Mouse (Mus musculus) lung, postnatal 10 days (tissue): ENCODE measurements at regions not wholly inside any gene's neighbourhood (a gene's known extent, or its start where the extent isn't known, plus 50 kb on each side); places are given as distances from the start of the nearest gene placed in this dataset.
A peak's percentile ranks its signal among the peaks of the same experiment; 100 is the strongest.
"Not testable (repeated sequence)": the region's sequence is repeated elsewhere in the genome, so short reads cannot be mapped to it uniquely, and the experiment has no call there.

Experiments
- DNase-seq: peaks from one replicate; pipeline ENCODE4 v3.0.0; 2021

DNA sequence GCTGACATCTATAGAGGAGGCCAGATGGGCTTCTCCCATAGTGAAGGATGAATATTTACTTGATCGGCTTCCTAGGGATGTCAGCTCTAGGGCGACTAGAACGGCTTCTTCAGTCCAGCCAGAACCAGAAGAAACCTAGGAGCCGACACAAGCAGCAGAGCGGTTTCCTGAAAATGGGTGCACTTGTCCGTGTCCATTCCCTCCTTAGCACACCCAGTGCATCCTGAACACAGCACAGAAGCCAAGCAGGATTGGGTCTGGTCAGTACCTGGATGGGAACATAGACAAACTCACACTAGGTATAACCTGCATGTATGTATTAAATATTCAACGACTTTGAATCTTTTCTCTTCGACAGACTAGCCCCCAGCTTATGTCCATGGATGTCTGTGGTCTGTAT is 407.9 kb upstream of the Cdh5 start:
- no peak for DNase-seq

DNA sequence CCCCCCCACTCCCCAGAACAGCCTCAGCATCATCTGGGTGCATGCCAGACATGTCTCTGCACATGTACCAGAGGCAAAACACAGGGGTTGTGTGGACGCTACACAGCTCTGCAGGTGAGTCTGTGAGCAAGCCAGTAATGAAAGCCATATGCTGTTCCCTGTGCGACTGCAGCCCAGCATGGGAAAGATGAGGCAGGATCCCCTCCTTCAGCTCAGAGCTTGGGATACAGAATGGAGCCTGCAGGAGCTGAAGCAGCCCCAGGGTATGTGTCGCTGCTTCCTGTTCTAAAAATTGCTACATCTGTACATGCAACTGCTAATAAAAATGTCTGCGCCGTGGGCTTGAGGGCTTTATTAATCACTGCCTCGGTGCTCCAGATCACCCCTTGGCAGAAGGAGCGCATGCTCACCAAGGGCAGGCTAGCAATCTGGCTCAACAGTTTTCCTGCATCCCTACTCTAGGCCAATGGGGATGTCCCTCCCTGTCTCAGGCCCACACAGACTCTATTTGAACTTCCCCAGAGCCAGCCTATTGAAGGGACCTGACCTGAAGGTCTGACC is 407.0 kb upstream of the Cdh5 start:
- no peak for DNase-seq

DNA sequence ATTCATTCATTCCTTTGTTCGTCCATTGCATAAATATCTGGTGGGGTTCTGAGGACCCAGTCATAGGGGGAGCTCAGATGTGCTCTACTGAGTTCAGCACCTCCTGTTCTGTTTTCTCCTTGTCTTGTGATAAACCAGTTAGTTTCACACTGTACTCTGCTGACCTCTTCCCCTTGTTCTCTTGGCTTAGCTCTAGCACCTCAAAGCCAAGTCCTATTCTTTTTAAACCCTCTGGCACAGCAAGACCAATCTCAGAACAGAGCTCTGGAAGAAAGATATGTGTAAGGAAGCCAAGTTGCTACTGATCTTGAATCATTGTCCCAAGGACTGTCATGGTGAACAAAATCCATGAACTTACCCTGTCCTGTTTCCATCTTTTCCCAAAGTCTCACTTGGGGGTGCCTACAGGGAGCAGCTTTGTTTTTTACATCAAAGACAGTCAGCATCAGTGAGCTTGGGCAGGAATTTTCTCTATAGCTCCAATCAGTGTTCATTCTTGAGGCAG is 402.4 kb upstream of the Cdh5 start:
- DNase-seq: no peak

DNA sequence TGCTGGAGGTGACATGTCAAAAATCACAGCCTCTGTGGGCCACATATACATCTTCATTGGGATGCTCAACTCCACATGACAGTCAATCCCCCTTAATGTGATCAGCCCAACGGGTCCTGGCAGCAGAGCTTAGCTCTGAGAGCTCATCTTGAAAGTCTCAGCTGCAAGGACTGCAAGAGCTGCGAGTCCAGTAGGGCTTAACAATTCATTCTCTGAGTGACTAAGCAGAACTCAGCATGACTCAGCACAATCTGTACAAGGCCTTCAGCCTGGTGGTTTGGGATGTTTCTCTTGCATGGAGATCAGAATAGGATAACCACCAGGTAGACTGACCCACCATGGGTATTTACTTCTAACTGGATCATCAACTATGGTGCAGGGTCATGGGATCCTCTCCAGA is 399.2 kb upstream of the Cdh5 start:
- DNase-seq: no peak

DNA sequence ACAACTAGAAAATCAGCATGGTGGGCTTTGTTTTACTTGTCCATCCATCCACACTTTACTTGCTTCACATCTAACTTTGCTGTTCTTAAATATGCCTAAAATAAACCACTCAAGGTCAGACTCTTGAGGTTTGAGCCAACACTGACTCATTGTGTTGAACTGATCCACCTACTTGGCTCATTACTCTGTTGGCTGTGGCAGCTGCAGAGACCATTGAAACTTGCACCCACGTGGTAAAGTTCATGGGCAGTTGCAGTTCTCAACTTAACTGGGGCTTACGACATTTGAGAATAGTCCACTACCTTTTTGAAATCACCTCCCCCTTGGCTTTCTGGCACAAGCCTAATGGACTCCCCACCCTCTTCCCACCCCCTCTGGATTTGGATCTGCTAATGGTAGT is 395.3 kb upstream of the Cdh5 start:
- no peak for DNase-seq

DNA sequence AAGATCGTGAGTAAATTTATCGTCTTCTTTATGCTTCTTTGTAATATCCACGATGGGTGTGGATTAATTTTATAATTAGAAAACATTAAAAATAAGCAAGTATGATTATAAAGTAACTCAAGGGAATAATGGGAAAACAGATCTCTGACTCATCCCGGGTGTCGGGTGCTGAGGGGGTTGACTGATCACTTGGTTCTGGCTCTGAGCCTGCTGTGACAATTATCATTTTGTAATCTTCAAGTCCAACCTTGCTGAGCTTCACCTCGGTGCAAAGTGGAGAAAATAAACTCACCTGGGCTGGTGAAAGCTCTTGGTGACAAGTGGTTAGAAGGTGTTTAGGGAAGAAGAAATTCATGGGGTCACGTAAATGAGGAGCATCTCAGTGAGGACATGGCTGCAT is 390.6 kb upstream of the Cdh5 start:
- DNase-seq: not testable (repeated sequence)

DNA sequence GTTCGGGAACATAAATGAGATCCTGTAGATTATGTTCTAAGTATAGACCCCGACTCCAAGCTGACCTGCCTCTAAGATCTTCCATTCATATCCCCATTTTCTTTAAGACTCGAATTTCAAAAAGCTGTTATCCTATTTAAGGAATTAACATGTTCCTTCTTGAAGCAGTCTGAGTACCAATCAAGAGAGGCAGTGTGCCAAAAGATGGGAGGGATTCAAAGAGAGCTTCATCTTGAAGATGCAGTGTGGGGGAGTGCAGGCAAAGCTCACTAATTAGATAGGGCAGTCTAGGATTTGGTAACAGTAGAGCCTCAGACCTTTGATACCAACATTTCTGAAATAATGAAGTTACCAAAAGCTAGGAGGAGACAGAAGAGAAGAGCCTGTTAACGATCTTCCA is 383.7 kb upstream of the Cdh5 start:
- DNase-seq: no peak

DNA sequence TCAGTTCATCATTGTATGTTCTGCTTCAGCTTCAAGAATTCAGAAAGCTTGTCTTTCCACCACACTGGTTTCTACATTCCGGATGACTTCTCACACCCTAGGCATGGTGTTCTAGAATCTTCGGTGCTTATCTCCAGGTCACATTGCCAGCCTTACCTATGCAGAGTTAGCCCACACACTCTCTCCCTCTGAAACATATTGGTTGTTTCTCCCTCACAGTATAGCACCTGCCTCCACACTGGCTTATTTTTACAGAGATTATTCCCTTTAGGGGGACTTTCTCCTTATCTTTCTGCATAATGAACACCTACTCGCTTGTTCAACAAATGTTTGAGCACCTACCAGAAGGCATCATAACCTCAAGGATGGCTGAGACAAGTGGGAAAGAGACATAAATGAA is 368.0 kb upstream of the Cdh5 start:
- DNase-seq: no peak

DNA sequence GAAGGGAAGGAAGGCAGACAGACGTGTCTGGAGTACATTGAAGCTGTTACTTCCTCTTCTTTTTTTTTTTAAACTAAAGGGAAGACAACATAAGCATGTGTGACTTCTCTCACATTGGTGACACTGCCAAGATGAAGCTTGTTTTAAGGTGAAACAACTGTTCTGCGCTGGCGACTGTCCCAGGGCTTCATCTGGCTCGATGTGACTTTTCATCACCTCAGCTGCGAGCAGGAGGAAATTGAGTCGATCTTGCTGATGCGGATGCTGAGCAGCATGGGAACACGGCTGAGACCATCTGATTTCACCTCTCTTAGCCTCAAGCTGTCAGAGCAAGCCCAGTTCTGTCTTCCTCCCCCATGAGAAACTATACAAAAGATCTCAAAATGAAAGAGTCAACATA is 363.1 kb upstream of the Cdh5 start:
- peak; percentile 72 for DNase-seq

DNA sequence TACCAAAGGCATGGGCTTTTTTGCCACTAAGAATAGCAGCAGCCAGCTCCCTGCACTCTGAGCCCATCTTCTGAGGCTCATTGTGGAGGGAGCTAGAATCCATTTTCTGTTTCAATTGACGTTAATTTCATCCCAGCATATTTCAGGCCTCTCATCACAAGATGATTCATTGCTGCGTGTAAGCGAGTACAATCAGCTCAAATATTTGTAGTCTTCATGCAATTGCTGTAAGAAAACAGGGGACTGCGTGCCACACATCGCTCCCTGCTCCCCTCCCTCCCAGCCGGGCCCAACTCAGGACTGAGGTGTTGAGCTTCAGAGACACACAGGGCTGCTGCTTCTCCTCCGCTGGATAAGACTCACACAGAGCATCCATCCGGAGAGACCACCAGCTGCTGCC is 360.0 kb upstream of the Cdh5 start:
- no peak for DNase-seq

DNA sequence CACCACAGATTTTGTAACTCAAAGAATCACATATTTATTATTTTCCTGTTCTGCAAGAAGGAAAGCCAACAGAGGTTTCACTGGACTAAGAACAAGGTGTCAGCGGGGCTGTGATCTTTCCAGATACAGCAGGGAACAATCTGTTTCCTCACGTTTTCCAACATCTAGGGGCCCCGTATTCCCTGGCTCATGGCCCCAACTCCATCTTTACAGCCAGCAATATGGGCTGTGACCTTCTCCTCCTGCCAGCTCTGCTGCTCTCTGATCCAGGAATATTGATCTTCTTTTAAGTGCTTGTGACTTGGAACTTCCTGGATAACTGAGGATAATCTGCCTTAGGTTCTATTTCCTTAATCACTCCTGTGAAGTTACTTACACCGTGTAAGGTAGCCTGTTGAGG is 352.7 kb upstream of the Cdh5 start:
- no peak for DNase-seq

DNA sequence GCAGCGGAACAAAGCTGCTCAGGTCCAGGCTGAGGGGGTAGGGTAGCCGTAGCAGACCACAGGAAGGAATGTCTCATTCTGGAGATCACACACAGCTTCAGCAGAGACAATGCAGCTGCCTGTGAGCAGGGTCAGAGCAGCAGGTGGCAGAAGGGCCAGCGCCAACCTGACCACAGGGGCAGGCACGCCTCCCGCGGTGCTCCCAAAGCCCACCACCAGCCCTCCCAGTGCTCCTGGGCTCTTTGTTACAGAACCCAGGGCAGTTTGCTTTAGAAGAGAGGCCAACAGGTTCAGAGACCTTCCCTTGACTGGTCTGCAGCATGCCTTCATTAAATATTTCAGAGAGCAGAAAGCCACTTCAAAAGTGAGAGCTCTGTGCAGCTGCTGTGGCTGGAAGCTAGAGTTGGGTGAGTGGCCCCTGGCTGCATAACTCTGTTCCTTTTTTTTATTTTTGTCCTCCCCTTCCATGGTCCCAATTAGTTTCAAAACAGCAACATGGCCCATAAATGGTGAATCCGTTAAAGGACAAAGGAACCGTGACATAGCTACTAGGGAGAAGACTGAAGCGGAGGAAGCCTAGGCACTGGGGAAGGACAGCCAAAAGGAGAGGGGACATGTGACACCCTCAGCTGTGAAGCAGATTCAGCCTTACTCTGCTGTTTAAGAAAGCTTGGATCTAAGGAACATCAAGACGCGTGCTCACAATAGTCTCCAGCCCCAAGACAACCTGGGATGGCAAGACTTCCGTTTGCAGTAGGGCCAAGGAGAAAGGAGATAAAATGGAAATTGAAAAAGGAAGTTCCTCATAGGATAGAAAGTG is 350.9 kb upstream of the Cdh5 start:
- no peak for DNase-seq

DNA sequence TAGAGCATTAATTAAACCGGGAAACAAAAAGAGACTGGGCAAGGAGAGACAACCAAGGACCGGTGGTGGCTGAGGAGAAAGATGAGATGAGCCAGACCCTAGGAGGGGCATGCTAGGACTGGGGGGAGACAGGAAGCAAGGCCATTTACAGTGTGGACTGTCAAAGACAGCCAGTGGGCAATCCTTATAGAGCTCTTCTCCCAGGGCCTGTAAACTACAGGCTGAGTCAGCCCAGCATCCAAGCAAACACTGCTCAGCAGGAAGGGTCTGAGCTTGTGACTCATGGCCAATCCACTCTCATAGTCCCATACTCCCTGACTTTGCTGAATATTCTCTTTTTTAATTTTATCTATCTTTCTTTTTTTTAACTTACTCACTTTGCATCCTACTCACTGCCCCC is 350.3 kb upstream of the Cdh5 start:
- DNase-seq: no peak

DNA sequence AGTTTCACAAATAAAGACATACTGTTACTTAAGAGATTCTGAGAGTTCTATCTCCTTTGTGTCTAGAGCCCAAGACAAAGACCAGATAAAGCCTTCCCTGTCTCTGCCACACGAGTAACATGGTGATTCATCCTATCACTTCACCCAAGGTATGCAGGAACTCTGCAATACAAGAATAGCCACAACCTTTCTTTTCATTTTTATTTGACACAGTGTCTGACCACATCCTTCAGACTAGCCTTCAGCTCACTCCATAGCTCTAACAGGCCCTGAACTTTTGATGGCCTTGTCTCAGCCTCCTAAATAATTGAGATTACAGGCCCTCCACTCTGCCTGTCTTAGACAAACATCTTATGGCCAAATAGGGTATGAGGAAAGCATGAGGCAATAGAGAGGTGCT is 337.6 kb upstream of the Cdh5 start:
- no peak for DNase-seq

DNA sequence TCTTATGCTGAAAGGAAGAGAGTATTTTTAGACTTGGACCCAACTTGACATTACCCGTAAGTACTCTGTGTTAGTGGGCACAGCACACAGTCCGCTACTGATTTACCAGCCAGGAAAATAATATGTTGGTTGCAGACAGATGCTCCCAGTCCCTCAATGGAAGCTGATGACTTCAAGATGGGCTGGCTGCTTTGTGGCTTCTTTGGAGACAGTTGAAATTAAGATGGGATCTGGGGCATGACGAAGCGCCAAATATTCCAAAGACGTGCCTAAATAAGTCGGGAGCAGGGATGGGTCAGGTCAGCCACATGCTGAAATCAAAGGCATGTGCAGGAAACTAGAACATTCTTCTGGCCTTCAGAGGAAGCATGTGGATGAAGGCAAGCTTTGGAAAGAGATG is 321.8 kb upstream of the Cdh5 start:
- DNase-seq: no peak

DNA sequence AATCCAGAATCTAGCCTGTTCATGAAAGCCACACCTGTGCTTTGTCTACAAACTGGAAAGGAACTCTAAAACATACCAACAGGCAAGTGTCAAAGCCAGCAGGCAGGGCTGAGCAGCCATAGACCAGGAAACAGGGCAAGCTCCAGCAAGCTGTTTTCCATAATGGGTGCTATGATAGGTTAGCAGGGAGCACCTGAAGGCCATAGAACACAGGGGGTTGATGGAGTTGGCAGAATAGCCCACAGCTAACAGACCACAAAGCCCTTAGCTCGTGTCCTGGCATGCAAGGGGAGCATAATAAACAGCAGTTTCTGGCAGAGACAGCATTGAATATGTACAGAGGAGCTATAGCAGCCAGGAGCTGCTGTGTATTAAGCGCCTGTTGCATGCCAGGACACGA is 313.1 kb upstream of the Cdh5 start:
- no peak for DNase-seq

DNA sequence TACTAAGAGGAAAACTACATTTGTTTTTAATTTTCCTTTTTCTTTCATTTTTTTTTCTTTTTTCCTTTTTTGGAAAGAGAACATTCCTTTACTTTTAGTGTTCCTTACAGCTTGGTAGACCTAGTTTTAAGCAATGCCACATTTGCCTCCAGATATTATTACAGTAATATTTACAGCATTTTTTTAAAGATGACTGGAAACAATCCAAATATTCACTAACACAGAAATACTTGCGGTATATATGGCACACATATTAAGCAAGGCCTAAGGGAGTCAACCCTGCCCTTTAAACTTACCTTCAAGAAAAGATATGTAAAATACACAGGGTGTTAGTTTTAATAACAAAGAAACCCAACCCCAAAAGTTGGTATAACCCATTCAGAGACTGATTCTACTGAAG is 308.1 kb upstream of the Cdh5 start:
- no peak for DNase-seq

DNA sequence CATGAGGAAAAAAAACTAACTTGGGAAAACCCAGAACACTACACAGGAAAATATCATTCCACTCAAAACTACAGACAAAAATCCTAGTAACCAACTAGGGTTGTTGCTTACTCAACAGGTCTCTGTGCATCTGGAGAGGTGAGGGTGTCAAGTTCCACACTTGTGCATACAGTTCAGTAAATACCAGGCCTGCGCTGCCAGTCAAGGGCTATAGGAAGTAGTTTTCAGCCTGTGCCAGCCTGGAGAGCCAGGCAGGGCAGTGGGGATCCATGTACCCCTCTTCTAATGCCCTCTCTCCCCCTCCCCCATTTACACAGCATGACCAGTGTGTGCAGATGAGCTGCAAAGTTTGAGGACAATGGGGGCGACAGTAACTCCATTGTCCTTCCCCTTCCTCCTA is 302.8 kb upstream of the Cdh5 start:
- not testable (repeated sequence) for DNase-seq

DNA sequence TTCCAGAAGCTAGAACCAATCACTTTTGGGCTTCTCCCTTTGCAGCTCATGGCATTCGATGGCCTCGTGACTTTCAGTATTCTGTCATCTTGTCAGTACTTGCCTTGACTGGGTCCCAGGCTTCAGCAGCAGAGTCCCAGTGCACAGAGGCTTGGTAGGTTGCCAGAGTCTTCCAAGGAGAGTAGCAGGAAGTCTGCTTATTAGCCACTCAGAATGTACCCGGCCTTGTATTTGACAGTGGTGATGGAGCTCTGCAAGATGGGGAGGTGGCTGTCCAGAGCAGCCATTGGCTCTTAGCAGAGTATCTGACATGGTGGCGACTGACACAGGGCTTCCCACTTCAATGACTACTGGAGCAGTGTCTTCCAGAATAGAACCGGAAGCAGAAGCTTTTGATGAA is 293.3 kb upstream of the Cdh5 start:
- DNase-seq: peak; percentile 77

DNA sequence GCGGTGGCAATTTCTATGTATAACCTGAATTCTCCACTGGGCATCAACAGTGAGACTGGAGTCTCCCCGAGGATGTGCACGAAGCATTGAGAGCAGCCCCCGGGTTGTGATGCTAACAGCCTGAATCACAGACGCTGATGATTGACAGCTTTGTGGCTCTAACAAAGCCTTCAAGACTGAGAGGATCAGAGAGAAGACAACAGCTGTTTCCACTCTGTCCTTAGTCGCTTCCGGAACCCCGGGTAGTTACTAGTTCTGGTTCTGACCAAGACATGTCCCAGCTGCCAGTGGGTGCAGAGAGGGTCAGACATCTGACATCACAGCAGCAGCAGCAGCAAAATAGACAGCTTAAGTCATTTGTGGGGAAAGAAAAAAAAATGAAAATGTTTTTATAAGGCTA is 292.8 kb upstream of the Cdh5 start:
- DNase-seq: peak; percentile 88

DNA sequence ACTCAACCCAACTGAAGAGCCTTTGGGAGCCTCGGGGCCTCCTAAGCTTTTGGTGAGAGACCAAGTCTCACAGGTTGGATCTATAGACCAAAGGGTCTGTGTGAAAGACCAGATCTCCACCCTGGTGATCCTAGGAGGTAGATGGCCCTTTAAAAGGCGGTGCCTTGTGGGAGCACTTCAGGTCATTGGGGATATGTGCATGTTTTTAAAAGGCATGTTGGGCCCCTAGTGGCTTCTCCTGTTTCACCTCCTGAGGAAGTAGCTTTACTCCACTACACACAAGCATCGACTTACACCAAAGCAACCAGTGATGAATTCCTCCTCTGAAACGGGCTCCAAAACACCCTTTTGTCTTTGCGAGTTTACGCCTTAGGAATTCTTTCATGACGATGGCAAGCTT is 292.3 kb upstream of the Cdh5 start:
- DNase-seq: peak; percentile 25

DNA sequence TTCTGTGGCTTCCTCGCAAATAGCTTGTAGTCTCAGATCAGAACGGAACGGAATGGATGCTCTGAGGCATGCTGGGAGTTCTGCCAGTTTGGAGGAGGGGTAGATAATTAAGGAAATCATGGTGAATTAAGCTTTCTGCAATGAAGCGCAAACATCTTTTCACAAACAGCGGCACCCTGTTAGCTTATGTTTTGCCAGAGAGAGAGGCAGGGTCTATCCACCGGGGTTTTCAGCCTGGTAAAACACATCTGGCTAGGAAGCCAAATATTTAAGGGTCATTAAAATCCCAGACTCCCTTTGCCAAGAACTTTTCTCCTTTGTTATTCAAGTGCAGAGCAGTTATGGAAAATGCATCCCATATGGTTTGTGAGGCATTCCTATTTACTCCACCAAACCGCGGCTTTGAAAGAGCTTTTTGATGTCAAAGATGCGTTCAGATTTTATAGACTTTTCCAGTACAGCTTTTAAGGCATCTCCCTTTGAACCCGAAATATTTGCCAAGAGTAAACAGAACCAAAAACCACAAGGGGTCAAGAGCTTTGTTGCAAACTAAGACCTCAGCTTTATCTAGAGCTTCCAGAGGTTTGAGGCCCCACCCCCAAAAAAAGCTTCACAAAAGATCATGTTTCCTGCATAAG is 287.4 kb upstream of the Cdh5 start:
- DNase-seq: peak; percentile 66

DNA sequence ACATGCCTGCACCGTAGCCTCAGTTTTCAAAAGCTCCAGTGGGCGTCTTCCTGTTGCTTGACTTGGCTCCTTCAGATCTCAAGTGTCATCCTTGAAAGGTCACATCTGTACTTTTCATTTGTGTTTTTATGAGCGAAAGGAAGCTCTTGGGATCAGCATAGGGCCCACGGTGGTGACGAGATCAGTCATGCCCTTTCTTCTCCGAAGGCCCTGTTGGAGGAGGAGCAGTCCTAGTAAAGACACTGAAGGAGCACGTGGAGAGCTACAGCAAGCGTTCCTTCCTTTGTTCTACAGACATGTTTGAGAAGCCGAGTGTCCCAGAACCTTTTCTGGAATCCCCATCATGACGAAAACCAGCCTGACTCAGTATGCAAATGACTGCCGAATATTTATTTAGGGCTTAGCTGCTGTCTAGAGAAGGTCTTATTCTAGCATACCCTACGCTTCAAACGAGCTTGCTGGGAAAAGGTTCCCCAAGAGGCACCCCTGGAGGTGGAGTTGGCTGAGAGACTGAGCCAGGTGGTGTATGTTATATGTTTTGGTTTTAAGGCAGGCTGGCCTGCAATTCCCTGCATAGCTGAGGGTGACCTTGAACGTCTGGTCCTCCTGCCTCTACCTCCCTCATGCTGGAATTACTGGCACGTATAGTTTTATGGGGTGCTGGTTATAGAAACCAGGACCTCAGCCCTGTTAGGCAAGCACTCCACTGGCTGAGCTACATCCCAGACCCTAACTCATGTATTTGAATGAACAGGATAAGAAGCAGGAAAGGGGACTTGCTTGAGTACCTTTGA is 285.1 kb upstream of the Cdh5 start:
- no peak for DNase-seq

DNA sequence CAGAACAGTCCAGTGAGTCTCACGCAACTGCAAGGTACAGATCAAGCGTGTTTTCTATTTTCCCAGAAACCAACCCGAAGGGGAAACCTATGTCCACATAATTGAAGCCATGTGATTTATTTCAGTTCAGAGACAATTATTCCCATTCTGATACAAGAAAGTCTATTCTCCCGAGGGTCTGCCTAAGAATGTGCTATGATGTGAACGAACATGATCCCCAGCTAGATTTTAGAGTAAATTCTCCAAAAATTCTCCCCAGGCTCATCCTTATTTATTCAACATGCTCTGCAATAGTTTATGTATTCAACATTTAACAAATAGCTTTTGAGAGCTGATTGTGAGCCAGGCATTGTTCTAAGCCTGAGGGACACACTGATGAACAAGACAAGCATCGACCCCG is 277.9 kb upstream of the Cdh5 start:
- no peak for DNase-seq
